8 mouse cellular contexts compared by ENCODE assay signal in the genomic region with DNA sequence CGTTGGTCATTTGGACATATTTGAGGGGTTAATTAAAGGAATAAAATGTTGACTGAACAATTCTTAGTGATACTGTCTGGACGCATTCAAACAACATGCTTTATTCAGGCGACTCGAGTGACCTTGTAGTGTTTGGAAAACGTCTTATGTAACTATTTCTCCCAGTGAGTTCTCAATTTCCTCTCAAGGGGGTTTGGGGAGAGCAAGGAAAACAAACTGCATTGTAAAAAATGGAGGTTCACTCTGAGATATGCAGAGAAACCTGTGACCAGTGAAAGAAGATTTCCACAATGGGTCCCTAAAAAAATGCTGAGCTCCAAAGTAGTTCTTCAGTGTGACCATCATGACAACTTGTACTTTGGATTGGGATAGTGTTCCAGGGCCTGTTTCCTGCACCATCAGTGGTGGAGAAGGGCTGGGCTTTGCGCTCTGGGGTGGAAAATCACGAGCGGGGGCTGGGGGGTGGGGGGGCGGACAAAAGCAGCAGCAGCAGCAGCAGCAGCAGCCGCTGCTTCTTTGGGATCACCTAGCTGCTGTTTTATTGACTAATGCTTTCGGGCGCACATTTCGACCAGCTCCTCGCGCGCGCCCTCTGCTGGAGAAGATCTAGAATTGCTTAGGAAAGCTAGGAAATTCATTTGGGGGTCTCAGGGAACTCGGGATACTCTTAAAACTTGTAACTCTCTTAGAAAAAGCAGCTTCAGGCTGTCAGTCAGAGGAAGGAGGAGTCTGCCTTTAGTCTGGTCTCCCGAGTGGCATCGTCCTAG.
DNase-seq lines count a peak whose midpoint lies in the region; ATAC-seq and TF ChIP-seq lines count a peak whose summit lies in the region.

No protein-coding gene starts in this region.

- WGBS in heart, adult 2 months, result 7% methylated on average over 19 of the region's 20 CpGs
- 7% methylated on average over 20 of the region's 20 CpGs for WGBS in kidney, embryonic 14.5 days
- WGBS in lung, adult 2 months, result 5% methylated on average over 20 of the region's 20 CpGs
- whole genome bisulfite sequencing in neural tube, embryonic 15.5 days, result 8% methylated on average over 20 of the region's 20 CpGs

- intact Hi-C loops in heart, adult 2 months (cut with DNase I), result loop anchor here (1.0 to 5.0 kb wide), 4 partner anchors 95 to 655 kb away; no protein-coding TSS in a partner anchor

- H3K9ac ChIP-seq in heart, adult 2 months (ENCODE audit: low read depth, low read length), result no peak overlapping the region
- H3K9ac ChIP-seq in kidney, embryonic 14.5 days (ENCODE audit: low read depth, low read length), result no peak overlapping the region
- no peak overlapping the region for H3K9ac ChIP-seq in neural tube, embryonic 15.5 days (replicated peaks)

- H3K4me2 ChIP-seq in kidney, embryonic 14.5 days (replicated peaks; ENCODE audit: low read depth, low read length), result peak overlapping the region; percentile 45
- peak overlapping the region; percentile 62 for H3K4me2 ChIP-seq in neural tube, embryonic 15.5 days

- POLR2A ChIA-PET in Patski (lab: Charles Lee), result no interaction called here

- H3K9me3 ChIP-seq in kidney, embryonic 14.5 days (ENCODE audit: control insufficient read depth, low read length), result no peaks in the 10 kb centered on the region
- no peaks in the 10 kb centered on the region for H3K9me3 ChIP-seq in neural tube, embryonic 15.5 days (replicated peaks)

- H3K4me1 ChIP-seq in heart, adult 2 months (ENCODE audit: control insufficient read depth, insufficient read depth, low read length), result no peaks in the 10 kb centered on the region
- peaks cover 4% of the 10 kb centered on the region; the same call in 1 of the 2 replicates for H3K4me1 ChIP-seq in kidney, embryonic 14.5 days (ENCODE audit: control insufficient read depth, insufficient read depth, low read length)
- H3K4me1 ChIP-seq in lung, adult 2 months (ENCODE audit: control insufficient read depth, insufficient read depth, low read length), result peaks cover 7% of the 10 kb centered on the region; the same call in 1 of the 2 replicates
- peaks cover 7% of the 10 kb centered on the region for H3K4me1 ChIP-seq in neural tube, embryonic 15.5 days

- peak; percentile 77 for TF ChIP-seq CTCF in Patski (IDR thresholded peaks at IDR 0.05)
- TF ChIP-seq CTCF in heart, adult 2 months (IDR thresholded peaks at IDR 0.05), result peak; percentile 85
- peak; percentile 64 for TF ChIP-seq CTCF in lung, adult 2 months (IDR thresholded peaks at IDR 0.05; ENCODE audit: insufficient read depth, low read length)

- CTCF ChIA-PET in Patski (lab: Charles Lee), result interaction anchor here (0.7 to 2.2 kb wide), 15 partner anchors 10 to 565 kb away, joined by 3 to 28 read pairs (median 4); no protein-coding TSS in a partner anchor

- H3K36me3 ChIP-seq in heart, adult 2 months (ENCODE audit: control insufficient read depth, insufficient read depth, low read length), result no peaks in the 10 kb centered on the region
- H3K36me3 ChIP-seq in kidney, embryonic 14.5 days (ENCODE audit: control insufficient read depth, insufficient read depth, low read length), result no peaks in the 10 kb centered on the region
- H3K36me3 ChIP-seq in neural tube, embryonic 15.5 days, result no peaks in the 10 kb centered on the region

- no peak for ATAC-seq in Patski
- no peak; the same call in 1 of the 2 replicates for ATAC-seq in kidney, embryonic 14.5 days (ENCODE audit: low FRiP score, low TSS enrichment)
- no peak for ATAC-seq in neural tube, embryonic 15.5 days (ENCODE audit: low FRiP score)

- H3K79me2 ChIP-seq in heart, adult 2 months (replicated peaks; ENCODE audit: control insufficient read depth, insufficient read depth, low read length), result no peaks in the 10 kb centered on the region

- H3K27me3 ChIP-seq in Patski, result peaks cover 11% of the 10 kb centered on the region
- H3K27me3 ChIP-seq in heart, adult 2 months (ENCODE audit: control insufficient read depth, insufficient read depth, low read length), result no peaks in the 10 kb centered on the region
- no peaks in the 10 kb centered on the region for H3K27me3 ChIP-seq in kidney, embryonic 14.5 days (ENCODE audit: control insufficient read depth, insufficient read depth, low read length)
- H3K27me3 ChIP-seq in neural tube, embryonic 15.5 days (replicated peaks), result no peaks in the 10 kb centered on the region

- peak; percentile 53 for DNase-seq in 416B (ENCODE audit: low read depth)
- no peak for DNase-seq in Patski (ENCODE audit: low read depth, low spot score)
- peak; percentile 36 to 58 for DNase-seq in cerebellum, postnatal 4 days (ENCODE audit: low spot score in 2 of 2)
- peak; percentile 42 to 62 for DNase-seq in heart, adult 2 months
- DNase-seq in lung, adult 2 months, result peak; percentile 45
- DNase-seq in thymus, postnatal 4 days, result peak; percentile 71

- no peak for TF ChIP-seq EP300 in heart, adult 2 months (IDR thresholded peaks at IDR 0.05; ENCODE audit: insufficient read depth, low read depth, low read length)

- in situ Hi-C loops in Patski (cut with MboI; ENCODE audit: low pct_unique_long_range_greater_than_20kb), result loop anchor here (5.0 kb wide), 1 partner anchor 140 kb away; no protein-coding TSS in a partner anchor

- H3K4me3 ChIP-seq in heart, adult 2 months, result no peak overlapping the region
- peak overlapping the region; percentile 22 for H3K4me3 ChIP-seq in kidney, embryonic 14.5 days (ENCODE audit: low read length)
- H3K4me3 ChIP-seq in lung, adult 2 months (replicated peaks; ENCODE audit: extremely low read depth, low read depth, low read length), result no peak overlapping the region
- H3K4me3 ChIP-seq in neural tube, embryonic 15.5 days (replicated peaks), result peak overlapping the region; percentile 26; the same call in 1 of the 2 replicates

- TF ChIP-seq POLR2A in heart, adult 2 months (IDR thresholded peaks at IDR 0.05; ENCODE audit: insufficient read depth, low read depth, low read length), result no peak
- TF ChIP-seq POLR2A in lung, adult 2 months (IDR thresholded peaks at IDR 0.05; ENCODE audit: borderline replicate concordance, extremely low read depth, low read depth, low read length), result no peak

- no peak overlapping the region for H3K27ac ChIP-seq in heart, adult 2 months
- H3K27ac ChIP-seq in kidney, embryonic 14.5 days (ENCODE audit: low read depth, low read length), result no peak overlapping the region
- no peak overlapping the region for H3K27ac ChIP-seq in neural tube, embryonic 15.5 days (replicated peaks)

Comparison
In these comparisons a context has a peak if more than half of its experiments do, and no peak if none do; other contexts are left out.
1. H3K4me3 ChIP-seq: peak in kidney, embryonic 14.5 days (single experiment) and neural tube, embryonic 15.5 days (single experiment); none in heart, adult 2 months (single experiment) and lung, adult 2 months (single experiment).
2. Peak in every context shown above with its lines, with median percentiles within 50 percentile points of each other: CTCF ChIP-seq.